Mouse (Mus musculus): Measurements from ENCODE around the gene 1700037H04Rik. TPM values are rescaled to one million over a fixed set of nuclear protein-coding genes. Genes with fewer than 3 reads are reported as not detected.
A peak's percentile ranks its signal among the peaks of the same experiment; 100 is the strongest.

Gene 1700037H04Rik
- polyA plus RNA-seq, 1 experiment from 2014 or later = 97.1 TPM

GRCm38 (mm10) chr2:131186343-131186742 lies 26.5 kb upstream of the 1700037H04Rik start:
- Histone ChIP-seq H3K4me3 (replicated peaks; ENCODE audit: low read length) (peak overlapping the region; percentile 73), H3K27ac (ENCODE audit: low read length) (no peak overlapping the region), H3K9ac (replicated peaks; ENCODE audit: low read depth, low read length) (peak overlapping the region; percentile 80), H3K36me3 (ENCODE audit: control insufficient read depth, insufficient read depth) (no peaks in the 10 kb centered on the region), H3K27me3 (replicated peaks; ENCODE audit: control insufficient read depth, insufficient read depth, low read length) (no peaks in the 10 kb centered on the region), H3K9me3 (ENCODE audit: control insufficient read depth, low read length) (no peaks in the 10 kb centered on the region), H3K4me2 (ENCODE audit: low read length) (peak overlapping the region; percentile 87), H3K4me1 (replicated peaks; ENCODE audit: control insufficient read depth, insufficient read depth, low read length) (peaks cover 29% of the 10 kb centered on the region)
- peak; percentile 9; the same call in 1 of the 2 replicates for ATAC-seq
- WGBS = 3% methylated on average over 14 of the region's 14 CpGs

GRCm38 (mm10) chr2:131179990-131180587 lies 20.2 kb upstream of the 1700037H04Rik start, which contains the start of gene Cenpb:
Gene Cenpb (minus strand): TSS chr2:131180067.
- Histone ChIP-seq H3K4me2 (ENCODE audit: low read length) (peak within 1 kb of the TSS; percentile 97), H3K4me1 (replicated peaks; ENCODE audit: control insufficient read depth, insufficient read depth, low read length) (peaks cover 31% of the 10 kb centered on the region), H3K9me3 (ENCODE audit: control insufficient read depth, low read length) (no peaks in the 10 kb centered on the region), H3K36me3 (ENCODE audit: control insufficient read depth, insufficient read depth) (no peaks in the 10 kb centered on the region), H3K9ac (replicated peaks; ENCODE audit: low read depth, low read length) (peak within 1 kb of the TSS; percentile 96), H3K4me3 (replicated peaks; ENCODE audit: low read length) (peak within 1 kb of the TSS; percentile 81), H3K27ac (ENCODE audit: low read length) (peak within 1 kb of the TSS; percentile 94), H3K27me3 (replicated peaks; ENCODE audit: control insufficient read depth, insufficient read depth, low read length) (no peaks in the 10 kb centered on the region)
- ATAC-seq = peak; percentile 86
- 2% methylated on average over 52 of the region's 57 CpGs for WGBS

- H3K27me3 ChIP-seq (replicated peaks; ENCODE audit: control insufficient read depth, insufficient read depth, low read length) = no peaks in the 10 kb centered on the region
- peak overlapping the region; percentile 94 for H3K27ac ChIP-seq (ENCODE audit: low read length)
- H3K36me3 ChIP-seq (ENCODE audit: control insufficient read depth, insufficient read depth) = no peaks in the 10 kb centered on the region
- peak overlapping the region; percentile 96 for H3K9ac ChIP-seq (replicated peaks; ENCODE audit: low read depth, low read length)
- peaks cover 33% of the 10 kb centered on the region for H3K4me1 ChIP-seq (replicated peaks; ENCODE audit: control insufficient read depth, insufficient read depth, low read length)
- H3K4me2 ChIP-seq (ENCODE audit: low read length) = peak overlapping the region; percentile 97
- under 1% methylated on average over 65 of the region's 67 CpGs for WGBS
- peak; percentile 34 for ATAC-seq
- H3K9me3 ChIP-seq (ENCODE audit: control insufficient read depth, low read length) = no peaks in the 10 kb centered on the region
- peak overlapping the region; percentile 81 for H3K4me3 ChIP-seq (replicated peaks; ENCODE audit: low read length)
Measured at GRCm38 (mm10) chr2:131179246-131179886, 19.5 kb upstream of the 1700037H04Rik start.

GRCm38 (mm10) chr2:131178828-131179245 lies 19.0 kb upstream of the 1700037H04Rik start:
- Histone ChIP-seq H3K4me3 (replicated peaks; ENCODE audit: low read length) (peak overlapping the region; percentile 81), H3K27ac (ENCODE audit: low read length) (peak overlapping the region; percentile 94; the same call in 1 of the 2 replicates), H3K4me1 (replicated peaks; ENCODE audit: control insufficient read depth, insufficient read depth, low read length) (peaks cover 38% of the 10 kb centered on the region), H3K27me3 (replicated peaks; ENCODE audit: control insufficient read depth, insufficient read depth, low read length) (no peaks in the 10 kb centered on the region), H3K9me3 (ENCODE audit: control insufficient read depth, low read length) (no peaks in the 10 kb centered on the region), H3K4me2 (ENCODE audit: low read length) (peak overlapping the region; percentile 97), H3K36me3 (ENCODE audit: control insufficient read depth, insufficient read depth) (no peaks in the 10 kb centered on the region), H3K9ac (replicated peaks; ENCODE audit: low read depth, low read length) (peak overlapping the region; percentile 96)
- 15% methylated on average over 26 of the region's 26 CpGs for WGBS
- no peak for ATAC-seq

- Histone ChIP-seq H3K27me3 (replicated peaks; ENCODE audit: control insufficient read depth, insufficient read depth, low read length) (no peaks in the 10 kb centered on the region), H3K4me3 (replicated peaks; ENCODE audit: low read length) (peak overlapping the region; percentile 81), H3K27ac (ENCODE audit: low read length) (no peak overlapping the region), H3K9ac (replicated peaks; ENCODE audit: low read depth, low read length) (no peak overlapping the region; the same call in 1 of the 2 replicates), H3K4me2 (ENCODE audit: low read length) (peak overlapping the region; percentile 97), H3K36me3 (ENCODE audit: control insufficient read depth, insufficient read depth) (no peaks in the 10 kb centered on the region), H3K9me3 (ENCODE audit: control insufficient read depth, low read length) (no peaks in the 10 kb centered on the region), H3K4me1 (replicated peaks; ENCODE audit: control insufficient read depth, insufficient read depth, low read length) (peaks cover 38% of the 10 kb centered on the region)
- ATAC-seq = no peak
- WGBS = 85% methylated on average over 9 of the region's 9 CpGs
Measured at GRCm38 (mm10) chr2:131177932-131178331, 18.1 kb upstream of the 1700037H04Rik start.

GRCm38 (mm10) chr2:131176491-131176890 lies 16.6 kb upstream of the 1700037H04Rik start:
- Histone ChIP-seq H3K4me2 (ENCODE audit: low read length) (no peak overlapping the region), H3K27ac (ENCODE audit: low read length) (no peak overlapping the region), H3K4me1 (replicated peaks; ENCODE audit: control insufficient read depth, insufficient read depth, low read length) (peaks cover 38% of the 10 kb centered on the region), H3K36me3 (ENCODE audit: control insufficient read depth, insufficient read depth) (0 out of 2 replicates have a peak, but pooled peaks cover 2% of the 10 kb centered on the region), H3K4me3 (replicated peaks; ENCODE audit: low read length) (no peak overlapping the region), H3K9me3 (ENCODE audit: control insufficient read depth, low read length) (no peaks in the 10 kb centered on the region), H3K27me3 (replicated peaks; ENCODE audit: control insufficient read depth, insufficient read depth, low read length) (peaks cover 10% of the 10 kb centered on the region), H3K9ac (replicated peaks; ENCODE audit: low read depth, low read length) (no peak overlapping the region)
- no peak for ATAC-seq
- 67% methylated on average over 5 of the region's 5 CpGs for WGBS

GRCm38 (mm10) chr2:131175945-131176309 lies 16.0 kb upstream of the 1700037H04Rik start:
- 87% methylated on average over 1 of the region's 1 CpGs for WGBS
- Histone ChIP-seq H3K9ac (replicated peaks; ENCODE audit: low read depth, low read length) (no peak overlapping the region), H3K4me1 (replicated peaks; ENCODE audit: control insufficient read depth, insufficient read depth, low read length) (peaks cover 38% of the 10 kb centered on the region), H3K4me3 (replicated peaks; ENCODE audit: low read length) (no peak overlapping the region), H3K4me2 (ENCODE audit: low read length) (no peak overlapping the region), H3K9me3 (ENCODE audit: control insufficient read depth, low read length) (no peaks in the 10 kb centered on the region), H3K27ac (ENCODE audit: low read length) (no peak overlapping the region), H3K27me3 (replicated peaks; ENCODE audit: control insufficient read depth, insufficient read depth, low read length) (peaks cover 11% of the 10 kb centered on the region), H3K36me3 (ENCODE audit: control insufficient read depth, insufficient read depth) (0 out of 2 replicates have a peak, but pooled peaks cover 2% of the 10 kb centered on the region)
- ATAC-seq = no peak

- H3K9me3 ChIP-seq (ENCODE audit: control insufficient read depth, low read length) = no peaks in the 10 kb centered on the region
- H3K9ac ChIP-seq (replicated peaks; ENCODE audit: low read depth, low read length) = no peak overlapping the region
- peaks cover 38% of the 10 kb centered on the region for H3K4me1 ChIP-seq (replicated peaks; ENCODE audit: control insufficient read depth, insufficient read depth, low read length)
- ATAC-seq = no peak
- 66% methylated on average over 3 of the region's 3 CpGs for WGBS
- H3K27ac ChIP-seq (ENCODE audit: low read length) = no peak overlapping the region
- H3K4me3 ChIP-seq (replicated peaks; ENCODE audit: low read length) = no peak overlapping the region
- H3K27me3 ChIP-seq (replicated peaks; ENCODE audit: control insufficient read depth, insufficient read depth, low read length) = peaks cover 14% of the 10 kb centered on the region
- 0 out of 2 replicates have a peak, but pooled peaks cover 2% of the 10 kb centered on the region for H3K36me3 ChIP-seq (ENCODE audit: control insufficient read depth, insufficient read depth)
- no peak overlapping the region for H3K4me2 ChIP-seq (ENCODE audit: low read length)
Measured at GRCm38 (mm10) chr2:131175286-131175944, 15.5 kb upstream of the 1700037H04Rik start.

GRCm38 (mm10) chr2:131174700-131175099 lies 14.8 kb upstream of the 1700037H04Rik start:
- peak overlapping the region; percentile 38; the same call in 1 of the 2 replicates for H3K9ac ChIP-seq (replicated peaks; ENCODE audit: low read depth, low read length)
- H3K4me2 ChIP-seq (ENCODE audit: low read length) = peak overlapping the region; percentile 87
- H3K9me3 ChIP-seq (ENCODE audit: control insufficient read depth, low read length) = no peaks in the 10 kb centered on the region
- WGBS = 5% methylated on average over 11 of the region's 11 CpGs
- H3K4me3 ChIP-seq (replicated peaks; ENCODE audit: low read length) = peak overlapping the region; percentile 45
- peak; percentile 79 for ATAC-seq
- H3K27ac ChIP-seq (ENCODE audit: low read length) = no peak overlapping the region
- 0 out of 2 replicates have a peak, but pooled peaks cover 2% of the 10 kb centered on the region for H3K36me3 ChIP-seq (ENCODE audit: control insufficient read depth, insufficient read depth)
- H3K27me3 ChIP-seq (replicated peaks; ENCODE audit: control insufficient read depth, insufficient read depth, low read length) = peaks cover 14% of the 10 kb centered on the region
- H3K4me1 ChIP-seq (replicated peaks; ENCODE audit: control insufficient read depth, insufficient read depth, low read length) = peaks cover 38% of the 10 kb centered on the region
